ENCODE assay signal across 1 mouse cellular context in genomic region chr5:123094238-123094991, GRCm38 (mm10).
A peak's percentile ranks its signal among the peaks of the same experiment; 100 is the strongest.
TF ChIP-seq lines count a peak whose summit lies in the region.

No protein-coding gene starts in this region.

TF ChIP-seq in MEL, 35 proteins besides CTCF, POLR2A, EP300 and RAD21 (continued from another document):
- TF ChIP-seq MAZ (IDR thresholded peaks at IDR 0.05; ENCODE audit: low read depth, low read length): peak; percentile 65; the same call in 1 of the 2 replicates
- TF ChIP-seq CHD2 (IDR thresholded peaks at IDR 0.05; ENCODE audit: low read length): peak; percentile 54
- TF ChIP-seq HCFC1 (IDR thresholded peaks at IDR 0.05; ENCODE audit: low read depth, low read length): peak; percentile 65; the same call in 1 of the 2 replicates
- TF ChIP-seq ELF1 (IDR thresholded peaks at IDR 0.05; ENCODE audit: low read depth, low read length): 0 out of 2 replicates have a peak, but pooled peaks have one; percentile 16
- peak; percentile 77 for TF ChIP-seq GATA1 (IDR thresholded peaks at IDR 0.05; ENCODE audit: low read depth, low read length)
- peak; percentile 98 for TF ChIP-seq BHLHE40 (IDR thresholded peaks at IDR 0.05; ENCODE audit: borderline replicate concordance, low read depth, low read length)
- TF ChIP-seq TAL1 (IDR thresholded peaks at IDR 0.05; ENCODE audit: low read length): peak; percentile 93
- TF ChIP-seq USF2 (IDR thresholded peaks at IDR 0.05; ENCODE audit: borderline replicate concordance in 1 of 2, insufficient read depth in 1 of 2, low read depth in 1 of 2, low read length in 2 of 2): 0 out of 4 replicates have a peak, but pooled peaks of 1 of the 2 experiments have one; percentile 6
- TF ChIP-seq SMC3 (IDR thresholded peaks at IDR 0.05; ENCODE audit: low read depth, low read length): 0 out of 2 replicates have a peak, but pooled peaks have one; percentile 5
- peak; percentile 60 for TF ChIP-seq SIN3A (IDR thresholded peaks at IDR 0.05; ENCODE audit: low read length)
- no peak for TF ChIP-seq MAFK (IDR thresholded peaks at IDR 0.05; ENCODE audit: borderline replicate concordance, low read depth, low read length)
- TF ChIP-seq E2F4 (IDR thresholded peaks at IDR 0.05; ENCODE audit: borderline replicate concordance, low read depth, low read length): 0 out of 2 replicates have a peak, but pooled peaks have one; percentile 46
- TF ChIP-seq MYC (IDR thresholded peaks at IDR 0.05; ENCODE audit: low read depth, low read length): peak; percentile 88
- TF ChIP-seq ZMIZ1 (IDR thresholded peaks at IDR 0.05; ENCODE audit: low read depth, low read length): 0 out of 2 replicates have a peak, but pooled peaks have one; percentile 21
- TF ChIP-seq ZNF384 (IDR thresholded peaks at IDR 0.05; ENCODE audit: low read depth, low read length): no peak
- TF ChIP-seq TCF12 (IDR thresholded peaks at IDR 0.05; ENCODE audit: low read depth, low read length): peak; percentile 83
- TF ChIP-seq RCOR1 (IDR thresholded peaks at IDR 0.05; ENCODE audit: low read depth, low read length): peak; percentile 42
- no peak for TF ChIP-seq MEF2A (IDR thresholded peaks at IDR 0.05; ENCODE audit: extremely low read depth, insufficient replicate concordance, low read depth, low read length, poor library complexity, severe bottlenecking)
- TF ChIP-seq MAX (IDR thresholded peaks at IDR 0.05; ENCODE audit: low read length): peak; percentile 80
- TF ChIP-seq GABPA (IDR thresholded peaks at IDR 0.05; ENCODE audit: low read depth, low read length): no peak
- TF ChIP-seq CHD1 (IDR thresholded peaks at IDR 0.05; ENCODE audit: low read depth, low read length): no peak
- TF ChIP-seq ZKSCAN1 (IDR thresholded peaks at IDR 0.05; ENCODE audit: low read depth, low read length): no peak
- peak; percentile 64; the same call in 1 of the 2 replicates for TF ChIP-seq TBP (IDR thresholded peaks at IDR 0.05; ENCODE audit: low read depth, low read length)
- TF ChIP-seq UBTF (IDR thresholded peaks at IDR 0.05; ENCODE audit: borderline replicate concordance, insufficient read depth, low read depth, low read length): no peak
- no peak for TF ChIP-seq JUND (IDR thresholded peaks at IDR 0.05; ENCODE audit: low read depth, low read length)
- TF ChIP-seq MYB (IDR thresholded peaks at IDR 0.05; ENCODE audit: low read depth, low read length): peak; percentile 59; the same call in 1 of the 2 replicates
- TF ChIP-seq MXI1 (IDR thresholded peaks at IDR 0.05; ENCODE audit: low read depth, low read length): peak; percentile 83
- TF ChIP-seq POLR2AphosphoS5 (IDR thresholded peaks at IDR 0.05; ENCODE audit: borderline replicate concordance, low read depth, low read length): 0 out of 2 replicates have a peak, but pooled peaks have one; percentile 57
- TF ChIP-seq NRF1 (IDR thresholded peaks at IDR 0.05; ENCODE audit: insufficient read depth, low read depth, low read length, poor library complexity, severe bottlenecking): peak; percentile 95
- 0 out of 2 replicates have a peak, but pooled peaks have one; percentile 40 for TF ChIP-seq KAT2A (conservative IDR thresholded peaks at IDR 0.05; ENCODE audit: low read depth, low read length)
- peak; percentile 58 for TF ChIP-seq NELFE (IDR thresholded peaks at IDR 0.05; ENCODE audit: low read depth, low read length)
TF ChIP-seq in MEL: peak in this region for 26.
